Mouse (Mus musculus): ENCODE measurements around the gene Noa1. TPM values are rescaled to one million over a fixed set of nuclear protein-coding genes. Genes with fewer than 3 reads are reported as not detected.
A peak's percentile ranks its signal among the peaks of the same experiment; 100 is the strongest.

Gene Noa1
- polyA plus RNA-seq, 1 experiment from 2014 or later = 29.2 TPM

DNA sequence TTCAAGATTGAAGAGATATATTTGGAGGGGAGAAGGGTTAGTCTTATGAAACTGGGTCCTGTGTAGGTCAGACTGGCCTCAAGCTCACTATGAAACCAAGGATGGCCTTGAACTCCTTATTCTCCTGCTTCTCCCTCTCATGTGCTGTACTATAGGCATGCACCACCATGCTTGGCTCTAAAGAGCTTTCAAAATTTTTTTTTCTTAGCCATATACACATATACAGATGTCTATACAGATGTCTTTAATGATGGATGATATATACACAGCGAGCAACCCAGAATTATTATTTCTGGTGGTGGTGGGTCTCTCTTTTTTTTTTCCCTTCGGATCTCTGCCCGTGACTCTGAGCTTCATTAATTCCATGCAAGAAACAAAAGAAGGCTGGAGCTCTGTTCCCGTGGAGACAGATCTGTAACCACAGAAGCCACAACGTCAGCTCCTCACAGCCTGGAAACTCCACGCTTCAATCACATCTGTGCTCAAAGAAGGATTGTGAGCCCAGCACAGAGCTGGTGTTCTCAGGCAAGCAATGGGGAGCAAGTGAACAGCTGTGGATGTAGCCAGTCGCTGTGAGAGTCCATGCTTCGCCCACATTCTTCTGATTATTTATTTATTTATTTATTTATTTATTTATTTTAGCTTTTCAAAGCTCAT lies 65.4 kb downstream of the Noa1 start:
- ATAC-seq (replicated peaks; ENCODE audit: insufficient number of reproducible peaks, low FRiP score, low TSS enrichment, low read depth) = no peak; the same call in 1 of the 2 replicates
- Histone ChIP-seq H3K36me3 (replicated peaks; ENCODE audit: control insufficient read depth, insufficient read depth, low read depth, low read length) (no peaks in the 10 kb centered on the region), H3K4me1 (ENCODE audit: control insufficient read depth, insufficient read depth, low read length) (no peaks in the 10 kb centered on the region), H3K27me3 (ENCODE audit: control insufficient read depth, insufficient read depth, low read length) (no peaks in the 10 kb centered on the region; the same call in 1 of the 2 replicates), H3K4me2 (ENCODE audit: low read depth, low read length) (no peak overlapping the region), H3K4me3 (ENCODE audit: low read depth, low read length) (no peak overlapping the region), H3K9me3 (replicated peaks; ENCODE audit: control insufficient read depth, low read length) (no peaks in the 10 kb centered on the region), H3K9ac (replicated peaks; ENCODE audit: low read length) (no peak overlapping the region), H3K27ac (replicated peaks; ENCODE audit: low read depth, low read length) (no peak overlapping the region)
- 52% methylated on average over 8 of the region's 8 CpGs for WGBS
- peak; percentile 25 for DNase-seq (ENCODE audit: low spot score)

Small RNA genes lying within 50 kb of the gene (microRNA-seq; reads per million reads assigned to microRNA genes)
- not detected for gene Mir5098 (ENCODE audit: borderline number of aligned reads)

Other genes with a start within 250 kb of the Noa1 start
- 0.31 TPM in 1 of 2 replicates, not detected in the other for gene Hopx, start 195.0 kb downstream of the Noa1 start, polyA plus RNA-seq (2014; fragmentation: Nextera tagmentation; extraction: Ambion mirVana)
- 1.3 TPM in 2 replicates for gene Spink2, start 98.6 kb downstream of the Noa1 start, polyA plus RNA-seq (2014; fragmentation: Nextera tagmentation; extraction: Ambion mirVana)
- 49.4 and 52.2 TPM in 2 replicates for gene Rest, start 44.6 kb downstream of the Noa1 start, polyA plus RNA-seq (2014; fragmentation: Nextera tagmentation; extraction: Ambion mirVana)
- 104 and 109 TPM in 2 replicates for gene Polr2b, start 63 bp upstream of the Noa1 start, polyA plus RNA-seq (2014; fragmentation: Nextera tagmentation; extraction: Ambion mirVana)
- gene Igfbp7, start 98.0 kb upstream of the Noa1 start, polyA plus RNA-seq (2014; fragmentation: Nextera tagmentation; extraction: Ambion mirVana) = 12.2 and 20.0 TPM in 2 replicates

Measured in embryonic facial prominence, embryonic 11.5 days (tissue).